Mouse (Mus musculus) lung, postnatal 0 days (tissue): ENCODE data around the gene Srgap2. TPM values are rescaled to one million over a fixed set of nuclear protein-coding genes. Genes with fewer than 3 reads are reported as not detected.

Experiments
- ATAC-seq: fragments of 200-750 bp; cut with Nextera tagmentation; 2 replicates; pipeline ENCODE4 v1.8.0; 2017; ENCODE audit warnings: moderate library complexity
- DNase-seq: peaks from one replicate; pipeline ENCODE4 v3.0.0-alpha.2; 2016; ENCODE audit warnings: low spot score
- H3K27ac ChIP-seq: fragments of 300-500 bp; sonication (generic); 2 replicates; pipeline ENCODE4 v1.5.1; 2014; ENCODE audit warnings: antibody characterized with exemption, mild to moderate bottlenecking, low read length, mixed read lengths
- H3K27me3 ChIP-seq: fragments of 300-500 bp; sonication (generic); replicated peaks from 2 replicates; pipeline ENCODE4 v1.6.1; 2014; ENCODE audit warnings: low read length, mixed read lengths; ENCODE audit not compliant: insufficient read depth
- H3K36me3 ChIP-seq: fragments of 300-500 bp; sonication (generic); 2 replicates; pipeline ENCODE4 v1.6.1; 2014; ENCODE audit warnings: low read length, mixed read lengths; ENCODE audit not compliant: insufficient read depth
- H3K4me1 ChIP-seq: fragments of 300-500 bp; sonication (generic); 2 replicates; pipeline ENCODE4 v1.6.1; 2014; ENCODE audit warnings: antibody characterized with exemption, low read depth, low read length, mixed read lengths; ENCODE audit not compliant: insufficient read depth
- H3K4me2 ChIP-seq: fragments of 300-500 bp; sonication (generic); replicated peaks from 2 replicates; pipeline ENCODE4 v1.6.1; 2014; ENCODE audit warnings: low read depth, mild to moderate bottlenecking, low read length, moderate library complexity, mixed read lengths
- H3K4me3 ChIP-seq: fragments of 300-500 bp; sonication (generic); 2 replicates; pipeline ENCODE4 v1.5.1; 2014; ENCODE audit warnings: low read depth, low read length
- H3K9ac ChIP-seq: fragments of 300-500 bp; sonication (generic); replicated peaks from 2 replicates; pipeline ENCODE4 v1.6.1; 2014; ENCODE audit warnings: low read depth, mild to moderate bottlenecking
- H3K9me3 ChIP-seq: fragments of 300-500 bp; sonication (generic); 2 replicates; pipeline ENCODE4 v1.6.1; 2016; ENCODE audit warnings: low read length, mixed read lengths
- CTCF ChIP-seq: IDR thresholded peaks from 2 replicates; pipeline ENCODE4 v1.5.1; 2016; ENCODE audit warnings: antibody characterized with exemption, mild to moderate bottlenecking
- EP300 ChIP-seq: IDR thresholded peaks from 2 replicates; pipeline ENCODE4 v1.6.1; 2016; ENCODE audit warnings: antibody characterized with exemption, mild to moderate bottlenecking, control low read depth
- WGBS: fragments of 180-500 bp; shearing (Covaris S2); extraction: QIAGEN DNeasy Blood & Tissue Kit; methylation state at CpG from one replicate; pipeline ENCODE4 v1.1.7; 2014; 5-methylcytosine and 5-hydroxymethylcytosine counted together
- polyA plus RNA-seq: library from polyadenylated mRNA; unstranded; fragments of >200 nt; fragmentation: Nextera tagmentation; extraction: Ambion mirVana; gene quantifications from 2 replicates; pipeline ENCODE4 v1.2.1, GENCODE M21; 2015

Srgap2 gene
- polyA plus RNA-seq, 1 experiment from 2014 or later, result 9.5 TPM

- ATAC-seq (no peak), DNase-seq (no peak)
- H3K36me3 ChIP-seq, result no peaks in the 10 kb centered on the region
- H3K4me3 ChIP-seq, result no peak overlapping the region
- no peaks in the 10 kb centered on the region for H3K9me3 ChIP-seq
- 58% methylated on average over 4 of the region's 4 CpGs for WGBS
- H3K4me2 ChIP-seq, result no peak overlapping the region
- TF ChIP-seq CTCF (no peak), EP300 (no peak)
- no peak overlapping the region for H3K27ac ChIP-seq
- H3K4me1 ChIP-seq, result no peaks in the 10 kb centered on the region
- H3K9ac ChIP-seq, result no peak overlapping the region
- H3K27me3 ChIP-seq, result no peaks in the 10 kb centered on the region
These were observed 32.9 kb downstream of the Srgap2 start for GRCm38 (mm10) chr1:131493966-131494898.

- Histone ChIP-seq H3K9me3 (no peaks in the 10 kb centered on the region), H3K4me1 (no peaks in the 10 kb centered on the region), H3K4me3 (no peak overlapping the region), H3K9ac (no peak overlapping the region), H3K27ac (no peak overlapping the region), H3K36me3 (no peaks in the 10 kb centered on the region), H3K4me2 (no peak overlapping the region), H3K27me3 (no peaks in the 10 kb centered on the region)
- WGBS, result 47% methylated on average over 2 of the region's 2 CpGs
- ATAC-seq (no peak), DNase-seq (no peak)
- TF ChIP-seq CTCF (no peak), EP300 (no peak)
These were observed 34.8 kb downstream of the Srgap2 start for GRCm38 (mm10) chr1:131492360-131492759.

GRCm38 (mm10) chr1:131491579-131491978, 35.6 kb downstream of the Srgap2 start:
- no peaks in the 10 kb centered on the region for H3K9me3 ChIP-seq
- TF ChIP-seq CTCF (no peak), EP300 (no peak)
- 41% methylated on average over 4 of the region's 4 CpGs for WGBS

GRCm38 (mm10) chr1:131489312-131489711, 37.8 kb downstream of the Srgap2 start:
- H3K9ac ChIP-seq, result no peak overlapping the region
- WGBS, result 75% methylated on average over 3 of the region's 3 CpGs
- no peaks in the 10 kb centered on the region for H3K9me3 ChIP-seq
- no peak for ATAC-seq
- H3K4me3 ChIP-seq, result no peak overlapping the region
- no peak for TF ChIP-seq EP300
- no peak for TF ChIP-seq CTCF
- no peaks in the 10 kb centered on the region for H3K36me3 ChIP-seq
- H3K4me2 ChIP-seq, result no peak overlapping the region
- H3K27me3 ChIP-seq, result no peaks in the 10 kb centered on the region
- DNase-seq, result no peak
- no peak overlapping the region for H3K27ac ChIP-seq
- peaks cover 4% of the 10 kb centered on the region; the same call in 1 of the 2 replicates for H3K4me1 ChIP-seq

More at GRCm38 (mm10) chr1:131491579-131491978, 35.6 kb downstream of the Srgap2 start:
- H3K4me2 ChIP-seq, result no peak overlapping the region
- 0 out of 2 replicates have a peak, but pooled peaks cover under 1% of the 10 kb centered on the region for H3K4me1 ChIP-seq
- ATAC-seq (no peak), DNase-seq (no peak)
- H3K27me3 ChIP-seq, result no peaks in the 10 kb centered on the region
- H3K9ac ChIP-seq, result no peak overlapping the region
- no peak overlapping the region for H3K4me3 ChIP-seq
- no peaks in the 10 kb centered on the region for H3K36me3 ChIP-seq
- no peak overlapping the region for H3K27ac ChIP-seq

- no peak for TF ChIP-seq EP300
- no peak for TF ChIP-seq CTCF
- Histone ChIP-seq H3K4me2 (no peak overlapping the region), H3K9me3 (no peaks in the 10 kb centered on the region), H3K27me3 (no peaks in the 10 kb centered on the region), H3K4me1 (peaks cover 4% of the 10 kb centered on the region; the same call in 1 of the 2 replicates), H3K9ac (no peak overlapping the region), H3K27ac (no peak overlapping the region), H3K4me3 (no peak overlapping the region), H3K36me3 (no peaks in the 10 kb centered on the region)
- ATAC-seq (no peak), DNase-seq (no peak)
- 45% methylated on average over 5 of the region's 5 CpGs for WGBS
These were observed 40.9 kb downstream of the Srgap2 start for GRCm38 (mm10) chr1:131486094-131486850.

- Histone ChIP-seq H3K9me3 (no peaks in the 10 kb centered on the region), H3K4me2 (no peak overlapping the region), H3K36me3 (no peaks in the 10 kb centered on the region), H3K4me1 (peaks cover 4% of the 10 kb centered on the region; the same call in 1 of the 2 replicates), H3K9ac (no peak overlapping the region), H3K27ac (no peak overlapping the region), H3K4me3 (no peak overlapping the region), H3K27me3 (no peaks in the 10 kb centered on the region)
- ATAC-seq (no peak), DNase-seq (no peak)
- no peak for TF ChIP-seq CTCF
- TF ChIP-seq EP300, result no peak
- 63% methylated on average over 3 of the region's 3 CpGs for WGBS
These were observed 44.9 kb downstream of the Srgap2 start for GRCm38 (mm10) chr1:131482242-131482641.
